Mouse (Mus musculus) midbrain, postnatal 0 days (tissue): ENCODE results near the gene Hrh3. TPM values are rescaled to one million over a fixed set of nuclear protein-coding genes. Genes with fewer than 3 reads are reported as not detected.
A peak's percentile ranks its signal among the peaks of the same experiment; 100 is the strongest.

Experiments
- ATAC-seq: fragments of 200-750 bp; cut with Nextera tagmentation; 2 replicates; pipeline ENCODE4 v1.8.0; 2017; ENCODE audit warnings: moderate number of reproducible peaks, mild to moderate bottlenecking, moderate TSS enrichment, moderate library complexity; ENCODE audit not compliant: low FRiP score
- DNase-seq: peaks from one replicate; pipeline ENCODE4 v3.0.0-alpha.2; 2015; ENCODE audit warnings: low spot score
- H3K27ac ChIP-seq: fragments of 300-500 bp; sonication (generic); 2 replicates; pipeline ENCODE4 v1.5.1; 2014; ENCODE audit warnings: low read depth, mild to moderate bottlenecking, low read length, mixed read lengths
- H3K27me3 ChIP-seq: fragments of 300-500 bp; sonication (generic); 2 replicates; pipeline ENCODE4 v1.6.1; 2014; ENCODE audit warnings: low read length, control low read depth, mixed read lengths; ENCODE audit not compliant: insufficient read depth
- H3K36me3 ChIP-seq: fragments of 300-500 bp; sonication (generic); 2 replicates; pipeline ENCODE4 v1.6.1; 2014; ENCODE audit warnings: low read length, control low read depth, mixed read lengths; ENCODE audit not compliant: insufficient read depth
- H3K4me1 ChIP-seq: fragments of 300-500 bp; sonication (generic); 2 replicates; pipeline ENCODE4 v1.6.1; 2014; ENCODE audit warnings: mild to moderate bottlenecking, control low read depth, antibody characterized with exemption, low read length, mixed read lengths; ENCODE audit not compliant: insufficient read depth
- H3K4me2 ChIP-seq: fragments of 300-500 bp; sonication (generic); 2 replicates; pipeline ENCODE4 v1.6.1; 2014; ENCODE audit warnings: low read depth, mild to moderate bottlenecking, low read length, mixed read lengths; ENCODE audit not compliant: poor library complexity, severe bottlenecking
- H3K4me3 ChIP-seq: fragments of 300-500 bp; sonication (generic); 2 replicates; pipeline ENCODE4 v1.5.1; 2014; ENCODE audit warnings: low read depth, mild to moderate bottlenecking, low read length, moderate library complexity
- H3K9ac ChIP-seq: fragments of 300-500 bp; sonication (generic); replicated peaks from 2 replicates; pipeline ENCODE4 v1.6.1; 2014; ENCODE audit warnings: mild to moderate bottlenecking, low read length, moderate library complexity, mixed read lengths; ENCODE audit not compliant: poor library complexity, severe bottlenecking
- H3K9me3 ChIP-seq: fragments of 300-500 bp; sonication (generic); 2 replicates; pipeline ENCODE4 v1.6.1; 2016; ENCODE audit warnings: low read length, control low read depth
- CTCF ChIP-seq: IDR thresholded peaks from 2 replicates; pipeline ENCODE4 v1.5.1; 2016; ENCODE audit warnings: antibody characterized with exemption, mild to moderate bottlenecking
- WGBS: fragments of 180-500 bp; shearing (Covaris S2); extraction: QIAGEN DNeasy Blood & Tissue Kit; methylation state at CpG from one replicate; pipeline ENCODE4 v1.1.7; 2014; 5-methylcytosine and 5-hydroxymethylcytosine counted together
- polyA plus RNA-seq: library from polyadenylated mRNA; unstranded; fragments of >200 nt; fragmentation: Nextera tagmentation; extraction: Ambion mirVana; gene quantifications from 2 replicates; pipeline ENCODE4 v1.2.1, GENCODE M21; 2015
- total RNA-seq: library from RNA; depleted of rRNA; stranded (reverse); fragments of >200 nt; gene quantifications from 2 replicates; pipeline ENCODE4 v1.2.3, GENCODE M21; 2014; rRNA removed

Hrh3 gene
- 6.2 and 9.3 TPM in 2 replicates for total RNA-seq
- 4.9 and 6.2 TPM in 2 replicates for polyA plus RNA-seq

- H3K9me3 ChIP-seq, result no peaks in the 10 kb centered on the region
- H3K27ac ChIP-seq, result no peak within 1 kb of the TSS
- under 1% methylated on average over 50 of the region's 87 CpGs for WGBS
- ATAC-seq (peak; percentile 55), DNase-seq (no peak)
- peaks cover 13% of the 10 kb centered on the region; the same call in 1 of the 2 replicates for H3K27me3 ChIP-seq
- H3K36me3 ChIP-seq, result no peaks in the 10 kb centered on the region
- peak within 1 kb of the TSS; percentile 59 for H3K9ac ChIP-seq
- H3K4me1 ChIP-seq, result no peaks in the 10 kb centered on the region
- H3K4me3 ChIP-seq, result peak within 1 kb of the TSS; percentile 58
- no peak for TF ChIP-seq CTCF
- peak within 1 kb of the TSS; percentile 93 for H3K4me2 ChIP-seq
Measured at GRCm38 (mm10) chr2:180103978-180104658, at the start of gene Hrh3. Hrh3 (minus strand) TSS chr2:180104488.

DNA sequence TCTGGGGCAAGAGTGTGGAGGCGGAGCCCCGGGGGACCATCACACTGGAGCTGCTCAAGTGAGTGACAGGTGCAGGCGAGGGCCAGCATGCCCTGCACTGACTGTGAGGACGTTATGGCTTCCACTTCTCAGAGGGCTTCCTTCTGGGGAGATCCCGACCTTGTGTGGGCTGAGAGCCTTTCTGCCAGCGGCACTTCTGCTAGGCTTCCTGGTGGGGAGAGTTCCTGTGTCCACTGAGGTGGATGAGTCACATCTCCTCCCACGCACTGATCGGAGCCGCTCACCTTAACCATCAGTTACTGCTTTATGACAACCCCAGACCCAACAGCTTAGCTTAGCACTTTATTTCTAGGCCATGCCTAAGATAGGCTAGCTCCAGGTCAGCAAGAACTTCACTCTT is 44.3 kb upstream of the Hrh3 start:
- Histone ChIP-seq H3K4me2 (no peak overlapping the region), H3K9me3 (no peaks in the 10 kb centered on the region), H3K4me3 (no peak overlapping the region), H3K27me3 (no peaks in the 10 kb centered on the region), H3K36me3 (peaks cover 67% of the 10 kb centered on the region), H3K9ac (no peak overlapping the region), H3K4me1 (no peaks in the 10 kb centered on the region), H3K27ac (no peak overlapping the region)
- no peak for TF ChIP-seq CTCF
- whole genome bisulfite sequencing, result 91% methylated on average over 9 of the region's 9 CpGs
- no peak for ATAC-seq
- DNase-seq, result no peak

DNA sequence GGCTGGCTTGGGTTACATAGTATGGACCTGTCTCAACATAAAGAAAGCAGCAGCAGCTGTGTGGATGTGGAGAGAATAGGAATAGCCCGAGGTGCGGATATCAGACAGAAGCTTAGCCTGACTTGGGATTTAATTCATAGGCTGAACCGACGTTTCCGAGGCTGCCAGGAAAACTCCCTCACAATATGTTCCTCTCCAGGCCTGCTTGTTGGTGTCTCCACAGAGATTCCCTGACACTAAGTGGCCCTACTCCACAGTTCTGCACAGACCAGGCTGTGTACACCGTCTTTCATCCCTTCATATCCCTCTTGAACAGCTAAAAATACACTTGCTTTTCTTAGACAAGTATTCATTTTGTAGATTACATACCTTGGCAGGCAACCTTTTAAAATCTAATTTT is 43.1 kb upstream of the Hrh3 start:
- Histone ChIP-seq H3K36me3 (peaks cover 62% of the 10 kb centered on the region), H3K4me3 (no peak overlapping the region), H3K4me2 (no peak overlapping the region), H3K27ac (no peak overlapping the region), H3K27me3 (no peaks in the 10 kb centered on the region), H3K9ac (no peak overlapping the region), H3K9me3 (no peaks in the 10 kb centered on the region), H3K4me1 (no peaks in the 10 kb centered on the region)
- WGBS, result 80% methylated on average over 6 of the region's 6 CpGs
- no peak for TF ChIP-seq CTCF
- no peak for ATAC-seq
- no peak for DNase-seq

- Histone ChIP-seq H3K36me3 (peaks cover 63% of the 10 kb centered on the region), H3K9me3 (no peaks in the 10 kb centered on the region), H3K4me3 (no peak overlapping the region), H3K4me1 (no peaks in the 10 kb centered on the region), H3K27me3 (no peaks in the 10 kb centered on the region), H3K27ac (no peak overlapping the region), H3K4me2 (no peak overlapping the region), H3K9ac (no peak overlapping the region)
- WGBS, result 82% methylated on average over 2 of the region's 2 CpGs
- DNase-seq (no peak), ATAC-seq (no peak)
- TF ChIP-seq CTCF, result no peak
Measured at GRCm38 (mm10) chr2:180146091-180146490, 41.8 kb upstream of the Hrh3 start.

DNA sequence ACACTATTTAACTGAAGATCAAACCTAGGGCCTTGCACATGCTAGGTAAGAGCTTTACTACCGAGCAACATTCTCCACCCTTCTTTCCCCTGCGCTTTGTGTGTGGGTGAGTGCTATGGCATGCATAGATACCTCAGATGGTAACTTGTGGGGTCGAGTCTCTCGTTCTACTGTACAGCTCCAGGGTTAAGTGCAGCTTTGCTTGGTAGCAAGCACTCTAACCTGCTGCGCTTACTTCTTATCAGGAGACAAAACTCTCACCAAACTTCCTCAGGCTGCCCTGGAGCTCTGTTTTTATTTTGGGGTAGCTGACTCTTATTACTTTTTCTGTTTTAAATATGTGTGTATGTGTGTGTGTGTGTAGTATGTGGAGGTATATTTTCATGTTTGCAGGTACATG is 31.1 kb upstream of the Hrh3 start:
- DNase-seq (no peak), ATAC-seq (no peak)
- Histone ChIP-seq H3K4me2 (no peak overlapping the region), H3K4me1 (no peaks in the 10 kb centered on the region), H3K27ac (no peak overlapping the region), H3K36me3 (peaks cover 13% of the 10 kb centered on the region), H3K9ac (no peak overlapping the region), H3K27me3 (no peaks in the 10 kb centered on the region), H3K9me3 (no peaks in the 10 kb centered on the region), H3K4me3 (no peak overlapping the region)
- TF ChIP-seq CTCF, result no peak
- WGBS, result 88% methylated on average over 5 of the region's 5 CpGs

DNA sequence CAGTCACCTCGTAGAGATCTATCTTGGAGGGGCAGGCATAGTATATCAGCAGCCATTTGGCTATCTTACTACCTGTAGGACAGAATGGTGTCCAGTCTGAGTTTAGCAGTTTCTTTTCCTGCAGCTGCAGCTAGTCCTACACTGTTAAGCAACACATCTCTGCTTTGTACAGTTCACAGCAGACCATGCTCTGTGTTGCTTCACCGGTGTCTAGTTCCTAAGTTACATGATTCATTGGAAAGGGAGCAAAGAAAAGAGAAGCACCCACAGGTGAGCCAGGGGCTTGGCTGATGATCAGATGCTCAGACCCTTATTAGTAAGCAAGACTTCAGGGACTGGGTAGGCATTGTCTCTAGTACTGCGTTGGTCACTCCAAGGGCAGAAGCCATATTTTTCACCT is 29.6 kb upstream of the Hrh3 start:
- Histone ChIP-seq H3K9ac (no peak overlapping the region), H3K9me3 (no peaks in the 10 kb centered on the region), H3K36me3 (peaks cover 4% of the 10 kb centered on the region; the same call in 1 of the 2 replicates), H3K4me1 (no peaks in the 10 kb centered on the region), H3K27me3 (no peaks in the 10 kb centered on the region), H3K4me2 (no peak overlapping the region), H3K4me3 (no peak overlapping the region), H3K27ac (no peak overlapping the region)
- ATAC-seq (no peak), DNase-seq (no peak)
- no peak for TF ChIP-seq CTCF
- 86% methylated on average over 3 of the region's 3 CpGs for WGBS
